Mouse (Mus musculus) ES-E14 (cell line): Measurements from ENCODE around the gene Acoxl.

Source experiments
- HCFC1 ChIP-seq: IDR thresholded peaks from 2 replicates; pipeline ENCODE4 v1.6.1; 2012; ENCODE audit warnings: low read length, inconsistent platforms, borderline replicate concordance; ENCODE audit not compliant: insufficient read depth
- MAFK ChIP-seq: IDR thresholded peaks from 2 replicates; pipeline ENCODE4 v1.6.1; 2014; ENCODE audit warnings: mild to moderate bottlenecking, low read depth, low read length, inconsistent platforms; ENCODE audit not compliant: insufficient read depth
- ZC3H11A ChIP-seq: IDR thresholded peaks from 2 replicates; pipeline ENCODE4 v1.6.1; 2012; ENCODE audit warnings: low read depth, mild to moderate bottlenecking, inconsistent platforms, low read length, borderline replicate concordance
- ZNF384 ChIP-seq: IDR thresholded peaks from 2 replicates; pipeline ENCODE4 v1.6.1; 2012; ENCODE audit warnings: low read depth, low read length, inconsistent platforms

- TF ChIP-seq MAFK (no peak), ZC3H11A (no peak), HCFC1 (no peak), ZNF384 (no peak)
These were observed 278.9 kb downstream of the Acoxl start for GRCm38 (mm10) chr2:128117605-128118004.
